Mouse (Mus musculus): ENCODE data around the gene Wfdc12. TPM values are rescaled to one million over a fixed set of nuclear protein-coding genes. Genes with fewer than 3 reads are reported as not detected.

The Wfdc12 gene
- polyA plus RNA-seq, 1 experiment from 2014 or later = not detected

GRCm38 (mm10) chr2:164194959-164195630 lies 4.7 kb upstream of the Wfdc12 start:
- Histone ChIP-seq H3K4me1 (no peaks in the 10 kb centered on the region), H3K36me3 (no peaks in the 10 kb centered on the region), H3K4me3 (no peak overlapping the region), H3K27ac (no peak overlapping the region), H3K9me3 (no peaks in the 10 kb centered on the region), H3K27me3 (ENCODE audit: insufficient read depth, poor library complexity, severe bottlenecking) (no peaks in the 10 kb centered on the region)
- peak; percentile 36 for DNase-seq (ENCODE audit: low spot score)
- 73% methylated on average over 5 of the region's 5 CpGs for WGBS

DNA sequence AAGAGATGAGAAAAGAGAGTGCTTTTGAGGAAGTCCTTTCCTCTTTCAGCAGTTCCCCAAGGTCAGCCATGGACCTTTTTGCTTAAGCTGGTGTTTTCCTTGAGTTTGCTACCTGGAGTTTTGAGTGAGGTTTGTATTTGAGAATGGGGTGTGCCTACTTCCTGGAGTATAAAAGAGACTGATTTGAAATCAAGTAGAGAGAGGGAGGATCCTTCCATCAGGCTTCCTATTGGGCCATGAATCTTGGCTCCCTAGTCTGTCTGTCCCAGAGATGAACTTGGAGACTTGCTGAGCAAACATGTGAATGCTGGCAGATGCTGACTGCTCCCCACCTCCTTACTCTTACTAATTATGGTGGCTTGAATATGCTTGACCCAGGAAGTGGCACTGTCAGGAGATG lies 1.9 kb upstream of the Wfdc12 start:
- Histone ChIP-seq H3K27me3 (ENCODE audit: insufficient read depth, poor library complexity, severe bottlenecking) (0 out of 2 replicates have a peak, but pooled peaks cover 4% of the 10 kb centered on the region), H3K36me3 (no peaks in the 10 kb centered on the region), H3K4me3 (no peak overlapping the region), H3K27ac (no peak overlapping the region), H3K4me1 (no peaks in the 10 kb centered on the region), H3K9me3 (no peaks in the 10 kb centered on the region)
- no peak for DNase-seq (ENCODE audit: low spot score)

GRCm38 (mm10) chr2:164188722-164189121 lies 1.7 kb downstream of the Wfdc12 start:
- Histone ChIP-seq H3K4me3 (no peak overlapping the region), H3K4me1 (no peaks in the 10 kb centered on the region), H3K27me3 (ENCODE audit: insufficient read depth, poor library complexity, severe bottlenecking) (0 out of 2 replicates have a peak, but pooled peaks cover 4% of the 10 kb centered on the region), H3K27ac (no peak overlapping the region), H3K36me3 (no peaks in the 10 kb centered on the region), H3K9me3 (no peaks in the 10 kb centered on the region)
- WGBS = 28% methylated on average over 5 of the region's 5 CpGs
- DNase-seq (ENCODE audit: low spot score) = peak; percentile 71

GRCm38 (mm10) chr2:164184145-164184719 lies 6.2 kb downstream of the Wfdc12 start:
- Histone ChIP-seq H3K4me1 (no peaks in the 10 kb centered on the region), H3K27ac (no peak overlapping the region), H3K9me3 (no peaks in the 10 kb centered on the region), H3K36me3 (no peaks in the 10 kb centered on the region), H3K27me3 (ENCODE audit: insufficient read depth, poor library complexity, severe bottlenecking) (peaks cover 32% of the 10 kb centered on the region), H3K4me3 (no peak overlapping the region)
- peak; percentile 57 for DNase-seq (ENCODE audit: low spot score)
- WGBS = 40% methylated on average over 9 of the region's 9 CpGs

GRCm38 (mm10) chr2:164183340-164183739 lies 7.1 kb downstream of the Wfdc12 start:
- Histone ChIP-seq H3K27ac (no peak overlapping the region), H3K27me3 (ENCODE audit: insufficient read depth, poor library complexity, severe bottlenecking) (peaks cover 38% of the 10 kb centered on the region), H3K9me3 (no peaks in the 10 kb centered on the region), H3K4me3 (no peak overlapping the region), H3K4me1 (0 out of 2 replicates have a peak, but pooled peaks cover 2% of the 10 kb centered on the region), H3K36me3 (no peaks in the 10 kb centered on the region)
- 67% methylated on average over 9 of the region's 9 CpGs for WGBS
- DNase-seq (ENCODE audit: low spot score) = peak; percentile 51

GRCm38 (mm10) chr2:164182692-164183255 lies 7.6 kb downstream of the Wfdc12 start, which contains the start of gene Wfdc5:
TSS of gene Wfdc5 (minus strand) at chr2:164182742.
- DNase-seq (ENCODE audit: low spot score) = peak; percentile 72
- no peaks in the 10 kb centered on the region for H3K9me3 ChIP-seq
- H3K27ac ChIP-seq = no peak within 1 kb of the TSS
- 0 out of 2 replicates have a peak, but pooled peaks cover 4% of the 10 kb centered on the region for H3K4me1 ChIP-seq
- WGBS = 79% methylated on average over 7 of the region's 7 CpGs
- H3K36me3 ChIP-seq = no peaks in the 10 kb centered on the region
- H3K4me3 ChIP-seq = no peak within 1 kb of the TSS
- peaks cover 44% of the 10 kb centered on the region for H3K27me3 ChIP-seq (ENCODE audit: insufficient read depth, poor library complexity, severe bottlenecking)

DNA sequence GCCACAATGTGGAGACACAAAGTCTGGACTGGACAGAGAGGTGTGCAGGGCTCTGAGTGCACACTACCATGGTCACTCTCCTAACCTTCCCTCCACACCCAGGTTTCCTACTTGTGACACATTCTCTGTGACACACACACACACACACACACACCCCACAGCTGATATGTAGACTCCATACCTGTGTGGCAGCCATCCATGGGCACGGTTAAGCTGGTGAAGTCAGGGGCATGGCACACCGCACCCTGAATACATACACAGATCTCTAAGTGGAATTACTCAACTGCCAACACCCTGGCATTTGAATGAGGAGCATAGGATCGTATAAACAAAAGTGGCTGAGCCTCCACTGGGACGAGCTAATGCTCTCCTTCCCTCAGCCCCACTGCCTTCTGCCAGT lies 9.6 kb downstream of the Wfdc12 start:
- Histone ChIP-seq H3K4me3 (no peak overlapping the region), H3K36me3 (no peaks in the 10 kb centered on the region), H3K9me3 (no peaks in the 10 kb centered on the region), H3K27ac (no peak overlapping the region), H3K27me3 (ENCODE audit: insufficient read depth, poor library complexity, severe bottlenecking) (peaks cover 59% of the 10 kb centered on the region), H3K4me1 (0 out of 2 replicates have a peak, but pooled peaks cover 4% of the 10 kb centered on the region)
- WGBS = 84% methylated on average over 4 of the region's 4 CpGs
- DNase-seq (ENCODE audit: low spot score) = no peak

DNA sequence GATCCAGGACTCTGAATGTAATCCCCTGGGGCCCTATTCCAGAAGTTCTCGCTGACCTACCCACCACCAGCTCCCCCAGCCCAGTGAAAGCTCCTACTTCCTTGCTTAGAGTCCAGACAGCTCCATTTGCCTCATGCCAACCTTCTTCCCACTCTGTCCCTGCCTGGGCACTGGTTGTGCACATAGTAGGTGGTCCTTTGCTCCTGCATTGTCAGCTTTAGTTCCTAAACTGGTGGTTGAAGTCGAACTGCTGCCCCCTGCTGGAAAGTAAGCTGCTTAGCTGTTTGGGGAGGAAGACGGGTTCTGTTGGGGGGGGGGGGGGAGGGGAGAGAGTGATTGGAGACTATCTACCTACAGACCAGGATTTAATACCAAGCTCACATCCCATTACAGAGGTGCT lies 10.3 kb downstream of the Wfdc12 start:
- WGBS = 44% methylated on average over 3 of the region's 3 CpGs

DNA sequence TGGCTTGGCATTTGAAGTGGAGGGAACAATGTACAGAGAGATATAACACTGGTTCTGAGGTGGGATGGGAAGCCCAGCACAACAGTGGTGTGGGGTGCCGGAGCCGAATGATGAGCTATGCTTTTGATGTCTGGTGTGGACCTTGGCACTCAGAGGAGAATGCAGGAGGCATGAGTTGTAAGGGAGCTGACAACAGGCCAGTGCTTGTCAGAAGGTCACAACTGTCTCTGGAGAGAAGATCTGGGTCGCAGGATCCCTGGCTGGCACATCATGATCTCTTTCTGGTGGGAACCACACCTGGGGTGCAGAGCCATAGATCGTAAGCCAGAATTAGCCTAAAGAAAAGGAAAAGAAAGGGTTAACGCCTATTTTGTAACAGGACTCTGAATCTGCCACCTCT lies 12.6 kb downstream of the Wfdc12 start:
- H3K27ac ChIP-seq = no peak overlapping the region
- WGBS = 79% methylated on average over 5 of the region's 5 CpGs
- H3K27me3 ChIP-seq (ENCODE audit: insufficient read depth, poor library complexity, severe bottlenecking) = peaks cover 73% of the 10 kb centered on the region
- H3K36me3 ChIP-seq = no peaks in the 10 kb centered on the region
- no peak overlapping the region for H3K4me3 ChIP-seq
- no peaks in the 10 kb centered on the region for H3K9me3 ChIP-seq
- H3K4me1 ChIP-seq = peaks cover 13% of the 10 kb centered on the region; the same call in 1 of the 2 replicates
- no peak for DNase-seq (ENCODE audit: low spot score)

More for the DNA sequence above, 10.3 kb downstream of the Wfdc12 start:
- no peak overlapping the region for H3K27ac ChIP-seq
- DNase-seq (ENCODE audit: low spot score) = no peak
- no peaks in the 10 kb centered on the region for H3K9me3 ChIP-seq
- H3K36me3 ChIP-seq = no peaks in the 10 kb centered on the region
- H3K4me1 ChIP-seq = 0 out of 2 replicates have a peak, but pooled peaks cover 4% of the 10 kb centered on the region
- H3K4me3 ChIP-seq = no peak overlapping the region
- H3K27me3 ChIP-seq (ENCODE audit: insufficient read depth, poor library complexity, severe bottlenecking) = peaks cover 66% of the 10 kb centered on the region

DNA sequence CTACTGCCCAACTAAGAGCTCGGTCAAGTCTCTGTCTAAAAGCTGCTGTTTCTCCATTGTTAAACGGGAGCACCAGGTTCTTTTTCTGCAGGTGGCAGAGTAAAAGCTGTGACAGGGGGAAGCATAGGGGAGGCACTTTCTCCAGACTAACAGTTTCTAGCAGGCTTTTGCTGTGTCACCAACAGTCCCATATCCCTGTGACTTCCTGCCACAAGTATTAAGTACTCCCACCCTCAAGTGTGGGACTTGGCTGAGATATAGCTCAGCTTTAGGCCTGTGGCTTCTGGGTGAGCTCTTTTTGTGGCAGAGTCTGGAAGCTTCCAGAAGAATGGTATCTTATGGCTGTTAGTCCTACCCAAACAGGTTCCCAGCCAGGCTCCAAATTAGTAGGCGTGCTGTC lies 14.6 kb downstream of the Wfdc12 start:
- no peak overlapping the region for H3K27ac ChIP-seq
- DNase-seq (ENCODE audit: low spot score) = no peak
- no peaks in the 10 kb centered on the region for H3K9me3 ChIP-seq
- H3K4me1 ChIP-seq = peaks cover 24% of the 10 kb centered on the region
- no peak overlapping the region for H3K4me3 ChIP-seq
- WGBS = 82% methylated on average over 3 of the region's 3 CpGs
- H3K36me3 ChIP-seq = no peaks in the 10 kb centered on the region
- peaks cover 74% of the 10 kb centered on the region for H3K27me3 ChIP-seq (ENCODE audit: insufficient read depth, poor library complexity, severe bottlenecking)

DNA sequence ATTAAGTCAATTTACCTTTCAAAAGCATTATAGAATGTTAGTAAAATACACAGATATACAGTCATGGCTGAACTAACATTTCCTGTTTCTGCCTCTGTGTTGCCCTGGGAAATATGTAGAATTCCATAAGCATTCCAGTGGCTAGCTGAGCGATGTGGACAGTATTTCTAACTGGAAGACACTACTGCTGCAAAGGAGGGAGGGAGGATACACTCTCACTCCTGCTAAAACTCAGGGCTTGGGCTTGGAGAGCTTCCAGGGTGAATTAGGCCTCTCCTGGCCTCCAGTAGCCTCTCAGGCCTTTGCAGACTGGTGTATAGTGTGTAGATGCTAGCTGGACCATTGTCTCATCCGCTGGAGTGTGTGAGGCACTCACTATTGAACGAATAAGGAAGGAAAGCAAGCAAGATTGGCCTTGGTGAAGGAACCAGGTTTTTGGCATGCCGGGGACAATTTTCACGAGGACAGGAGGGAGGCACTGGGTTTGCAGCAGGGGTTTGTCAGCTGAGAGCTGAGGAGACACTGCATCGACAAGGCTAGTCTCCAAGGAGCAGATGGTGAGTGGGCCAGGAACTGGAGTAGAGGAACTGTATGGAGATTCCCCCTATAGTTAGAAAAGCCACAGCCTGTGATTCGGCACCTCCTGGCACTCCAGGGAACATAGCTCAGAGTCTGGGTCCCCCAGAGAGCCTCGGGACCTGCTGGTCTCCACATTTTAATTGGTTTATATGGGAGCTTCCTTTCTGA lies 15.6 kb downstream of the Wfdc12 start:
- H3K27me3 ChIP-seq (ENCODE audit: insufficient read depth, poor library complexity, severe bottlenecking) = peaks cover 84% of the 10 kb centered on the region

DNA sequence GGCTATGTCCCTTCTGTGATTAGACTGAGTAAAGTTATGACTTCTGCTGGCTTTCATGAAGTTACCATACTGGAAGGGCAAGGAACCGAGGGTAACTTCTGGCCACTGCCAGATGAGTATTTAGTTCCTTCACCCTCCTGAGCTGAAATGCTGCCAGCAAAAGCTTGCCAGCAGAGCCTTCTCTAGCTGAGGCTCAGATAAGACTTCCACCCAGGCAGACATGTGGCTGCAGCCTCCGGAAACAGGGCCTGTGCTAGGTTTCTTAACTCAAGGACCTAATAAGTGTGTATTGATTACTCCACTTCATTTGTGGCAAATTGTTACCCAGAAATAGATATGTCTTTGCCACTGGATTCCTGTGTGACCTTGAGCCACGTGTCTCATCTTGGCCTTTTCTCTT lies 17.0 kb downstream of the Wfdc12 start:
- H3K27me3 ChIP-seq (ENCODE audit: insufficient read depth, poor library complexity, severe bottlenecking) = peaks cover 88% of the 10 kb centered on the region
- H3K4me1 ChIP-seq = peaks cover 31% of the 10 kb centered on the region
- H3K9me3 ChIP-seq = no peaks in the 10 kb centered on the region
- no peaks in the 10 kb centered on the region for H3K36me3 ChIP-seq
- 32% methylated on average over 3 of the region's 3 CpGs for WGBS
- H3K4me3 ChIP-seq = no peak overlapping the region
- no peak for DNase-seq (ENCODE audit: low spot score)
- no peak overlapping the region for H3K27ac ChIP-seq

More for the DNA sequence above, 15.6 kb downstream of the Wfdc12 start:
- Histone ChIP-seq H3K9me3 (no peaks in the 10 kb centered on the region), H3K27ac (no peak overlapping the region), H3K4me1 (peaks cover 29% of the 10 kb centered on the region), H3K36me3 (no peaks in the 10 kb centered on the region), H3K4me3 (no peak overlapping the region)
- DNase-seq (ENCODE audit: low spot score) = no peak
- 66% methylated on average over 8 of the region's 8 CpGs for WGBS

GRCm38 (mm10) chr2:164170902-164171301 lies 19.5 kb downstream of the Wfdc12 start, which contains the start of gene Kcns1:
TSS of gene Kcns1 (minus strand) at chr2:164171113.
- H3K36me3 ChIP-seq = no peaks in the 10 kb centered on the region
- DNase-seq (ENCODE audit: low spot score) = no peak
- H3K27ac ChIP-seq = 0 out of 2 replicates have a peak within 1 kb of the TSS, but pooled peaks have one; percentile 10
- H3K27me3 ChIP-seq (ENCODE audit: insufficient read depth, poor library complexity, severe bottlenecking) = peaks cover 92% of the 10 kb centered on the region
- H3K4me3 ChIP-seq = peak within 1 kb of the TSS; percentile 56
- H3K9me3 ChIP-seq = no peaks in the 10 kb centered on the region
- under 1% methylated on average over 24 of the region's 29 CpGs for WGBS
- peaks cover 36% of the 10 kb centered on the region for H3K4me1 ChIP-seq

All from heart, embryonic 10.5 days (tissue).